In genomic region chr7:80369967-80370431, GRCm38 (mm10) we compare ENCODE assay signal across 8 mouse cellular contexts. TPM values are rescaled to one million over a fixed set of nuclear protein-coding genes. Genes with fewer than 3 reads are reported as not detected.
DNase-seq lines count a peak whose midpoint lies in the region; ATAC-seq and TF ChIP-seq lines count a peak whose summit lies in the region.

No protein-coding gene starts in this region.

- peaks cover 37% of the 10 kb centered on the region for H3K36me3 ChIP-seq in heart, embryonic 13.5 days
- H3K36me3 ChIP-seq in ES-Bruce4 (ENCODE audit: control insufficient read depth, insufficient read depth, low read length, poor library complexity, severe bottlenecking) = no peaks in the 10 kb centered on the region
- peaks cover 30% of the 10 kb centered on the region for H3K36me3 ChIP-seq in forebrain, postnatal 0 days (ENCODE audit: insufficient read depth)

- intact Hi-C loops in gastrocnemius, postnatal 14 days (cut with DNase I; ENCODE audit: low total_unique reads) = loop anchor here (2.0 kb wide), 1 partner anchor 29 kb away; the partner anchor contains the start of gene Unc45a

- H3K4me2 ChIP-seq in heart, embryonic 13.5 days = peak overlapping the region; percentile 85
- H3K4me2 ChIP-seq in forebrain, postnatal 0 days (ENCODE audit: low read depth) = peak overlapping the region; percentile 49

- H3K9me3 ChIP-seq in heart, embryonic 13.5 days = no peaks in the 10 kb centered on the region
- no peaks in the 10 kb centered on the region for H3K9me3 ChIP-seq in ES-Bruce4 (replicated peaks; ENCODE audit: control insufficient read depth, insufficient read depth, low read length, poor library complexity, severe bottlenecking)
- H3K9me3 ChIP-seq in forebrain, postnatal 0 days (ENCODE audit: low read length) = no peaks in the 10 kb centered on the region

- H3K4me1 ChIP-seq in heart, embryonic 13.5 days = peaks cover 31% of the 10 kb centered on the region
- H3K4me1 ChIP-seq in ES-Bruce4 (ENCODE audit: control insufficient read depth, insufficient read depth, low read length) = no peaks in the 10 kb centered on the region
- no peaks in the 10 kb centered on the region for H3K4me1 ChIP-seq in forebrain, postnatal 0 days (ENCODE audit: insufficient read depth)

- TF ChIP-seq CTCF in ES-Bruce4 (IDR thresholded peaks at IDR 0.05; ENCODE audit: low read depth, low read length) = no peak
- TF ChIP-seq CTCF in forebrain, postnatal 0 days (IDR thresholded peaks at IDR 0.05; ENCODE audit: low read depth) = no peak

- H3K4me3 ChIP-seq in heart, embryonic 13.5 days = peak overlapping the region; percentile 91
- peak overlapping the region; percentile 62 for H3K4me3 ChIP-seq in ES-Bruce4 (ENCODE audit: low read depth, low read length)
- peak overlapping the region; percentile 84 for H3K4me3 ChIP-seq in forebrain, postnatal 0 days (ENCODE audit: low read depth, low read length)

- TF ChIP-seq EP300 in ES-Bruce4 (IDR thresholded peaks at IDR 0.05; ENCODE audit: insufficient read depth, low read depth, low read length) = no peak

- no peaks in the 10 kb centered on the region for H3K27me3 ChIP-seq in heart, embryonic 13.5 days (replicated peaks)
- no peaks in the 10 kb centered on the region for H3K27me3 ChIP-seq in ES-Bruce4 (ENCODE audit: control insufficient read depth, insufficient read depth, low read length, poor library complexity, severe bottlenecking)
- no peaks in the 10 kb centered on the region for H3K27me3 ChIP-seq in forebrain, postnatal 0 days (ENCODE audit: insufficient read depth, low read length)

- peak overlapping the region; percentile 94 for H3K9ac ChIP-seq in heart, embryonic 13.5 days
- peak overlapping the region; percentile 91 for H3K9ac ChIP-seq in ES-Bruce4 (ENCODE audit: low read depth, poor library complexity, severe bottlenecking)
- H3K9ac ChIP-seq in forebrain, postnatal 0 days = peak overlapping the region; percentile 86

- no peak for TF ChIP-seq POLR2A in ES-Bruce4 (IDR thresholded peaks at IDR 0.05; ENCODE audit: insufficient read depth, low read length)

- WGBS in heart, embryonic 13.5 days = 51% methylated on average over 4 of the region's 4 CpGs
- 36% methylated on average over 4 of the region's 4 CpGs for WGBS in forebrain, postnatal 0 days

- DNase-seq in heart, adult 8-10 months (ENCODE audit: low spot score) = no peak
- DNase-seq in forebrain, postnatal 0 days = no peak
- peak; percentile 36 for DNase-seq in lung, postnatal 36 days
- DNase-seq in gastrocnemius, postnatal 14 days = no peak
- no peak for DNase-seq in adrenal gland, postnatal 25 days
- no peak for DNase-seq in cerebellum, adult 18-20 months

- H3K27ac ChIP-seq in heart, embryonic 13.5 days (replicated peaks) = peak overlapping the region; percentile 92
- no peak overlapping the region for H3K27ac ChIP-seq in ES-Bruce4 (ENCODE audit: insufficient read depth, low read length)
- no peak overlapping the region for H3K27ac ChIP-seq in forebrain, postnatal 0 days (ENCODE audit: low read depth, low read length)

- ATAC-seq in heart, embryonic 13.5 days (ENCODE audit: extremely low read depth, insufficient number of reproducible peaks, low FRiP score, low TSS enrichment) = no peak
- no peak for ATAC-seq in forebrain, postnatal 0 days

RNA-seq across cellular contexts. Expression of gene Man2a2, which starts 1.2 kb away (rescaled TPM):
- polyA plus RNA-seq in heart, embryonic 13.5 days (2015; fragmentation: Nextera tagmentation; extraction: Ambion mirVana) = 15.0 and 19.3 TPM in 2 replicates
- total RNA-seq in heart, adult 8-10 months (2022) = 10 to 100 TPM; 61.2 to 66.5 (median 62.8) TPM
- 16.1 and 18.1 TPM in 2 replicates for polyA plus RNA-seq in ES-Bruce4 (2011; ENCODE audit: insufficient read depth, insufficient read length, low read depth, missing spikeins)
- total RNA-seq in forebrain, postnatal 0 days (2014; rRNA removed) = 49.4 and 54.8 TPM in 2 replicates
- 6.5 and 12.0 TPM in 2 replicates for polyA plus RNA-seq in forebrain, postnatal 0 days (2015; fragmentation: Nextera tagmentation; extraction: Ambion mirVana)
- 10 to 100 TPM; 96.8 to 97.0 TPM for total RNA-seq in gastrocnemius, postnatal 14 days (2021)
- 92.6 and 109 TPM in 2 replicates for total RNA-seq in adrenal gland, postnatal 25 days (2021)

RNA-seq across cellular contexts. Expression of gene Fes, which starts 17.7 kb away (rescaled TPM):
- polyA plus RNA-seq in heart, embryonic 13.5 days (2015; fragmentation: Nextera tagmentation; extraction: Ambion mirVana) = 10.7 and 10.8 TPM in 2 replicates
- 10 to 100 TPM in 2 of 4 experiments, 1 to 10 TPM in 2; 6.4 to 13.5 (median 9.1) TPM for total RNA-seq in heart, adult 8-10 months (2022)
- 0.76 and 3.1 TPM in 2 replicates for polyA plus RNA-seq in ES-Bruce4 (2011; ENCODE audit: insufficient read depth, insufficient read length, low read depth, missing spikeins)
- 4.5 and 6.4 TPM in 2 replicates for total RNA-seq in forebrain, postnatal 0 days (2014; rRNA removed)
- polyA plus RNA-seq in forebrain, postnatal 0 days (2015; fragmentation: Nextera tagmentation; extraction: Ambion mirVana) = 2.5 and 2.8 TPM in 2 replicates
- total RNA-seq in gastrocnemius, postnatal 14 days (2021) = 1 to 10 TPM; 5.7 to 7.6 TPM
- total RNA-seq in adrenal gland, postnatal 25 days (2021) = 10.0 and 12.0 TPM in 2 replicates

RNA-seq across cellular contexts. Expression of gene Hddc3, which starts 27.1 kb away (rescaled TPM):
- polyA plus RNA-seq in heart, embryonic 13.5 days (2015; fragmentation: Nextera tagmentation; extraction: Ambion mirVana) = 14.5 and 16.5 TPM in 2 replicates
- total RNA-seq in heart, adult 8-10 months (2022) = 10 to 100 TPM; 33.3 to 40.0 (median 35.9) TPM
- 9.7 and 12.8 TPM in 2 replicates for polyA plus RNA-seq in ES-Bruce4 (2011; ENCODE audit: insufficient read depth, insufficient read length, low read depth, missing spikeins)
- total RNA-seq in forebrain, postnatal 0 days (2014; rRNA removed) = 33.2 and 44.4 TPM in 2 replicates
- 14.6 and 16.7 TPM in 2 replicates for polyA plus RNA-seq in forebrain, postnatal 0 days (2015; fragmentation: Nextera tagmentation; extraction: Ambion mirVana)
- 10 to 100 TPM; 34.3 to 37.2 TPM for total RNA-seq in gastrocnemius, postnatal 14 days (2021)
- 32.8 and 37.9 TPM in 2 replicates for total RNA-seq in adrenal gland, postnatal 25 days (2021)

RNA-seq across cellular contexts. Expression of gene Unc45a, which starts 29.2 kb away (rescaled TPM):
- 18.2 and 20.1 TPM in 2 replicates for polyA plus RNA-seq in heart, embryonic 13.5 days (2015; fragmentation: Nextera tagmentation; extraction: Ambion mirVana)
- total RNA-seq in heart, adult 8-10 months (2022) = 10 to 100 TPM; 12.2 to 16.0 (median 15.2) TPM
- 24.0 and 25.3 TPM in 2 replicates for polyA plus RNA-seq in ES-Bruce4 (2011; ENCODE audit: insufficient read depth, insufficient read length, low read depth, missing spikeins)
- 49.2 and 69.4 TPM in 2 replicates for total RNA-seq in forebrain, postnatal 0 days (2014; rRNA removed)
- 35.2 and 50.1 TPM in 2 replicates for polyA plus RNA-seq in forebrain, postnatal 0 days (2015; fragmentation: Nextera tagmentation; extraction: Ambion mirVana)
- total RNA-seq in gastrocnemius, postnatal 14 days (2021) = 10 to 100 TPM; 11.7 to 12.1 TPM
- total RNA-seq in adrenal gland, postnatal 25 days (2021) = 47.0 and 49.5 TPM in 2 replicates

RNA-seq across cellular contexts. Expression of gene Furin, which starts 35.2 kb away (rescaled TPM):
- 14.2 and 14.8 TPM in 2 replicates for polyA plus RNA-seq in heart, embryonic 13.5 days (2015; fragmentation: Nextera tagmentation; extraction: Ambion mirVana)
- total RNA-seq in heart, adult 8-10 months (2022) = 100 to 1,000 TPM in 2 of 4 experiments, 10 to 100 TPM in 2; 91.9 to 122 (median 99.2) TPM
- polyA plus RNA-seq in ES-Bruce4 (2011; ENCODE audit: insufficient read depth, insufficient read length, low read depth, missing spikeins) = 32.5 and 40.3 TPM in 2 replicates
- total RNA-seq in forebrain, postnatal 0 days (2014; rRNA removed) = 16.9 and 21.8 TPM in 2 replicates
- polyA plus RNA-seq in forebrain, postnatal 0 days (2015; fragmentation: Nextera tagmentation; extraction: Ambion mirVana) = 6.8 and 7.7 TPM in 2 replicates
- 10 to 100 TPM; 49.4 to 51.9 TPM for total RNA-seq in gastrocnemius, postnatal 14 days (2021)
- 157 and 167 TPM in 2 replicates for total RNA-seq in adrenal gland, postnatal 25 days (2021)
